Mouse (Mus musculus) heart, adult 8-10 months (tissue): ENCODE data around the gene Ano6. TPM values are rescaled to one million over a fixed set of nuclear protein-coding genes. Genes with fewer than 3 reads are reported as not detected.

ENCODE experiments used
- DNase-seq: peaks from one replicate; pipeline ENCODE4 v3.0.0; 2022; ENCODE audit warnings: low spot score
- total RNA-seq, 4 experiments: library from RNA; stranded (reverse); gene quantifications; 2 replicates each; pipeline ENCODE4 v1.2.4; 2022

Ano6 gene
- total RNA-seq, 4 experiments from 2014 or later, result 17.7 to 21.2 (median 19.1) TPM

GRCm38 (mm10) chr15:95797144-95797983 is 6.7 kb downstream of the Ano6 start:
- DNase-seq, result no peak

- DNase-seq, result no peak
Observed at GRCm38 (mm10) chr15:95798266-95798665, 7.6 kb downstream of the Ano6 start.

GRCm38 (mm10) chr15:95799632-95800031 is 9.0 kb downstream of the Ano6 start:
- DNase-seq, result no peak

GRCm38 (mm10) chr15:95800051-95800450 is 9.4 kb downstream of the Ano6 start:
- DNase-seq, result no peak

GRCm38 (mm10) chr15:95801261-95801979 is 10.8 kb downstream of the Ano6 start:
- DNase-seq, result no peak

- no peak for DNase-seq
Observed at GRCm38 (mm10) chr15:95802140-95802539, 11.5 kb downstream of the Ano6 start.

- peak; percentile 66 for DNase-seq
Observed at GRCm38 (mm10) chr15:95802762-95803161, 12.1 kb downstream of the Ano6 start.

GRCm38 (mm10) chr15:95803484-95803883 is 12.8 kb downstream of the Ano6 start:
- no peak for DNase-seq

GRCm38 (mm10) chr15:95804255-95804654 is 13.6 kb downstream of the Ano6 start:
- peak; percentile 74 for DNase-seq

GRCm38 (mm10) chr15:95805022-95805471 is 14.4 kb downstream of the Ano6 start:
- DNase-seq, result no peak

- DNase-seq, result no peak
Observed at GRCm38 (mm10) chr15:95807908-95808307, 17.3 kb downstream of the Ano6 start.

GRCm38 (mm10) chr15:95810357-95810761 is 19.7 kb downstream of the Ano6 start:
- no peak for DNase-seq

GRCm38 (mm10) chr15:95812821-95813571 is 22.4 kb downstream of the Ano6 start:
- no peak for DNase-seq

GRCm38 (mm10) chr15:95817501-95817900 is 26.9 kb downstream of the Ano6 start:
- DNase-seq, result no peak

GRCm38 (mm10) chr15:95819249-95820035 is 28.8 kb downstream of the Ano6 start:
- no peak for DNase-seq

- no peak for DNase-seq
Observed at GRCm38 (mm10) chr15:95820142-95820541, 29.5 kb downstream of the Ano6 start.

- no peak for DNase-seq
Observed at GRCm38 (mm10) chr15:95820678-95821077, 30.0 kb downstream of the Ano6 start.

- DNase-seq, result no peak
Observed at GRCm38 (mm10) chr15:95822099-95822498, 31.5 kb downstream of the Ano6 start.

- DNase-seq, result no peak
Observed at GRCm38 (mm10) chr15:95823383-95824306, 33.0 kb downstream of the Ano6 start.

- no peak for DNase-seq
Observed at GRCm38 (mm10) chr15:95826516-95826915, 35.9 kb downstream of the Ano6 start.
